Mouse (Mus musculus): ENCODE measurements around the gene Elmod3.

DNA sequence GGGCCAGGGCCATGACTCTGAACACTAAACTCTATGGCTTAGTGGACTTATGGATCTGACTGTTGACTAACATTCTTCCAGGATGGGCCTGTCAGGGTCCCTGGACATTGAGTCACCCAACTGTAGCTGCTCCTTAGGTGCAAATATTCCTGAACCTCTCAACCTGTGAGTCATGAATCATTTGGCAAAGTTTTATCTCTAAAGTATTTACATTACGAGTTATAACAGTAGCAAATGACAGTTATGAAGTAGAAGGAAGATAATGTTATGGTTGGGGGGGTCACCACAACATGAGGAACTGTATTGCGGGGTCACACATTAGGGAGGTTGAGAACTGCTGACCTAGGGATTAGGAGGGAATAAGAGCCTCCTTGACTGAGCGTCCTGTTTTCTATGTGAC is 50.4 kb downstream of the Elmod3 start:
- TF ChIP-seq CTCF (IDR thresholded peaks at IDR 0.05; ENCODE audit: control insufficient read depth, insufficient read depth, insufficient replicate concordance, low read depth, low read length): no peak
- TF ChIP-seq POLR2A (IDR thresholded peaks at IDR 0.05; ENCODE audit: control insufficient read depth, low read depth, low read length): no peak
